Mouse (Mus musculus) heart, adult 8-10 months (tissue): Measurements from ENCODE around the gene Nmnat2. TPM values are rescaled to one million over a fixed set of nuclear protein-coding genes. Genes with fewer than 3 reads are reported as not detected.

Experiments
- DNase-seq: peaks from one replicate; pipeline ENCODE4 v3.0.0; 2022; ENCODE audit warnings: low spot score
- total RNA-seq, 4 experiments: library from RNA; stranded (reverse); gene quantifications; 2 replicates each; pipeline ENCODE4 v1.2.4; 2022

The Nmnat2 gene
- total RNA-seq, 4 experiments from 2014 or later: 0.16 to 0.46 (median 0.32) TPM

- peak; percentile 79 for DNase-seq
Measured at GRCm38 (mm10) chr1:153092237-153092975, 137.6 kb downstream of the Nmnat2 start.

DNA sequence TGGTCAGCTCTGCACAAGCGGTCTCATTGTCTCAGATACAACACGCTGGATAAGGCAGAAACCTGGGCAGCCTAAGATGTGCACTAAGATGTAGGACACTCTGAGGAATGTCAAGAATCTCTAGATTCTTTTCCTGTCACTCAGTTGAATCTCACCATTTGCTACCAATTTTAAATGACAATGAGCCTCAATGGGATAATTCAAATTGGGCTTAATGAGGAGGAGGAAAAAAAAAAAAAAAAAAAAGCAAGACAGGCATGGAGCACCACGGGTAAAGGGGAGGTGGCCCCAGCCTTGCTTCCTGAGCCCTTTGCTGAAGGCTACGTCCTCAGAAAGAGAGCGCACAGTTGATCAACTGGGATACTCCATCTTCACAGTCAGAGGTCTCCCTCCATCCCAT is 138.4 kb downstream of the Nmnat2 start:
- no peak for DNase-seq

- no peak for DNase-seq
Measured at GRCm38 (mm10) chr1:153093581-153093980, 138.8 kb downstream of the Nmnat2 start.

- DNase-seq: no peak
Measured at GRCm38 (mm10) chr1:153094226-153095076, 139.7 kb downstream of the Nmnat2 start.

GRCm38 (mm10) chr1:153095328-153095727 is 140.5 kb downstream of the Nmnat2 start:
- DNase-seq: no peak

DNA sequence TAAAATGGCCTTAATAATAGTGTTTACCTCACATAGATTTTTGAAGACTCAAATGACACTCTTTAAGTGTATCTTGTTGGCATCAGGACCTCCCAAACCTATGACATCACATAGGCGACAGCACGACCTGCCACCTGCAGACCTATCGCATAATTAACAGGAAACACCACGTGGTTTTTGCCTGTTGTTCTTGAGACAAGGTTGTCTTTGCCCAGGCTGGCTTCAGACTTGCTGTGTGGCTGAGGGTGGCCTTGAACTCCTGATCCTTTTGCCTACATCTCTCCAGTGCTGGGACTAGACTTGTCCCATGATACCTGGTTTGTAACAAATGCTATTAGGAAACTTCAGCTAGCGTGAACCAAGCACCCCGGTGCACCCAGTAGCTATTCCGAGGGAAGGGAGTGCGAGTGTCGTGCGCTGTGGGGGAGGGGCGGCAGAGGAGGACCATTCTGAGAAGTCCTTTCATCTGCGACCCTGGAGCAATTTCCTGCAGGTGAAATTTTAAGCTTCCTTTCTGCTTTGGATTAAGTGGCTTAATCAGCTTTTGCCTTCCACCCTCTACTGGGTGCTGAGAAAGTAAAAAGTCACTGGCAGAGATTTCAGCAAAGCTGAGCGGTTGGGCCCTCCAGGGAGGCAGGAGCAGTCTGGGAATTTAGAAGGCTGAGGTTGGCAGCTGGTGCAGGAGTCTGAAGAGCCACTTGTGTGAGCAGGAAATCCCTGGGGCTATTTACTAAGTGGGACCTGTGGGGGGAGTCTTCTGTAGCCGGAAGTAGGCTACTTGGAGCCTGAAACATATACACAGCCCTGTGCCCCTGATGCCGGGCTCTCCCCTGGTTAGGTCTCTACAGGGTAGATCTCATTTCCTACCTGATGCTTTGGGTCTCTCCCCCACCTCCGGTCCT is 141.3 kb downstream of the Nmnat2 start:
- DNase-seq: no peak

DNA sequence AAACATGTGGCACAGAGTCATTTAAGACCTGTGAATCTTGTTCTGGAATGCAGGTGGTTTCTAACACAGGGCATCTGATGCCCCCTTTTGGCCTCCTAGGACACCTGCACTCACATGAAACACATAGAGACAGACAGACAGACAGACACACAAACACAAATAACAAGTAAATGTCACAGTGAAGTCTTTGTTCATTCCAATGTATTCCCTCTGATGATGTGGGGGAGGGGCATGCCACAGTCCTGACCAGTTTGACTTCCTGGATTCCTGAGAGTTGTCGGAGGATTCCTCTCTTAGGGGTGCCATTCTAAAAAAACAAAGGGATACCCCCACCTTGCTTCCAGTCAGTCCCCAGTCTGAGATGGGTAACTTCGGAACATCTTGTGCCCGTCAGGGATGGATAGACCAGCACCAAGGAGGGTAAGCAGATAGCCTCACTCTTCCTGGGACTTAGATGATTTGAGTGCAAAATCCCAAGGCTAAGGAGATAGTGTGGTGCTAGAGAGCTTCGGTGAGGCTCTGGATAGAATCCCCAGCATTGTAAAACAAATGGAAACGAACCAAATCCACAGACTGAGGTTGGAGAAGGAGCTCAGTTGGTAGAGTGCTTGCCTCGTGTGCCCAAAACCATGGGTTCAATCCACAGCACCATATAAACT is 142.4 kb downstream of the Nmnat2 start:
- no peak for DNase-seq

DNA sequence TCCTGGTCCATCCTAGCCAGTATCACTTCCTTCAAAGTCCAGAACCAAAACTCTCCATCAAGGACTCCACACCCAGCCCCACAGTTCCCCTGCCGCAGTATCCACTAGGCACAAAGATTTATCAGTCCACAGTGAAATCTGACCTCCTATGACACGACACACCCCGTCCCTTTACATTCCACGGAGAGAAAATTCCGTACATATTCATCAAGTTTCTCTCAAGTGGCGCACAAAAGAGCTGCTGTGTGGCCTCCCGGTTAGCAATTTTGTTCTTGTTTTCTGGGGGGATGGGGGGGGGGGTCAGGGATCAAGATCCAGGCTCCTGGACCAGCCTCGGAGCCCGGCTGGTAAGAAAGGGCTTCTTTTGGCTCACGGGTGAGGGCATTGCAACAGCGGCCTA is 143.8 kb downstream of the Nmnat2 start:
- DNase-seq: no peak

- no peak for DNase-seq
Measured at GRCm38 (mm10) chr1:153100912-153101311, 146.1 kb downstream of the Nmnat2 start.

DNA sequence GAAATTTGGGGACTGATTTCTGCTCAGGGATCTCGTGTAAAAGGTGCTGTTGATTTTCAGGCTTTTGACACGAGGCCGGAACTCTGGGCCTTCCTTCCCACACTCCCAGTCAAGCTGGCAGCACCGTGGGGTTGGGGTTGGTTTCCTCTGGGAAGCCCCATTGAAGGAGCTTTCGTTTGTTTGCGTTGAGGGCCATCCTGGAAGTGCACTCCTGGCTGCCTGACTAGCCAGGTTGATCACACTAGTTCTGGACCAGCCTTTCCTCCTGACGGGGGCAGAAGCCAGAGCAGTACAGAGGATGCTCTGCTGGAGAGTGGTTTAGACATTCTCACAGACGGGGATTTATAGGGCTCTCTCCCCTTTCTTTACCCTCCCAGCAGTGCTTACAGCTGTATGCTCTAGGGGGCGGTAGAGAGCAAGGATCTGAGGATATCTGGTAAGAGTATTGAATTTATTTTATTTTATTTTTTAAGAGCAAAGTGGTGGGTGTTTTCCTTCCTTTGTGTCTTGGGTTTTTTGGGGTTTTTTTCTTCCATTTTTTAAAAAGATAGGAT is 146.6 kb downstream of the Nmnat2 start:
- DNase-seq: peak; percentile 65

DNA sequence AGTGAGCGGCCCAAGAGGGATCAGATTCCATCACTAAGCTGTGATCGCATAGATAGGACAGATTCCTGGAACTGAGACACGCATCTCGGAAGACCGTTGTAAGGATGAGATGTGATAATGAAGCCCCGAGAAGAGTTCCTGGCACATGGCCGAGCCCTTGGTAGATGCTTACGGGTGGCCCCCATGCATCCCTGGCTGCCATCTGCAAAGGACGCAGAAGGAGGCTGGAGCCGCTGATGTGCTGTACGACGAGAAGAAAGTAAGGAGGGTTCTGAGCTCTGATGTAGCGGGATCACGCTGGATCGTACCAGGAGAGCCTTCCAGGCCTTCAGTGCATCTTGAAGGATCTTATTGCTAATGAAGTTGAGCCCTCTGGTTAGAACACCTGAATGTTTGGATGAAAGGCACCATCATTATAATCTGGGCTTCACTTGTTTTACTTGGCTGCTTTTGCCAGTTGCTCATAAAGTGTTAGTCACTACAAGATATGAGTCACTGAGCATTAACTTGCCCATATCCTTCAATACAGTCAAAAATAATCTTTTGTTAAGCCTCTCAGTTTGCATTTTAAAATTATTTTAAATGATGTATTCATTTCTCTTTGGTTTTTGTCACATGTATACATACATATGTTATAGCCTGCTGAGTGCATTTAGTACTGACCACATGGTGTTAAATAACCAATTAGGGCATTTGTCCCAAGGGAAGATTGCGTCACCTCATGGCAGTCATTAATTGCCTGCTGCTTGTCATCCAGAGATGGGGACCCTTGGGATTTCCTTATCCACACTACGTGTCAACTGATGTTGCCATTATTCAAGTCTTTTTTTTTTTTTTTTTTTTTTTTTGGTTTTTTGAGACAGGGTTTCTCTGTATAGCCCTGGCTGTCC is 147.7 kb downstream of the Nmnat2 start:
- DNase-seq: no peak

DNA sequence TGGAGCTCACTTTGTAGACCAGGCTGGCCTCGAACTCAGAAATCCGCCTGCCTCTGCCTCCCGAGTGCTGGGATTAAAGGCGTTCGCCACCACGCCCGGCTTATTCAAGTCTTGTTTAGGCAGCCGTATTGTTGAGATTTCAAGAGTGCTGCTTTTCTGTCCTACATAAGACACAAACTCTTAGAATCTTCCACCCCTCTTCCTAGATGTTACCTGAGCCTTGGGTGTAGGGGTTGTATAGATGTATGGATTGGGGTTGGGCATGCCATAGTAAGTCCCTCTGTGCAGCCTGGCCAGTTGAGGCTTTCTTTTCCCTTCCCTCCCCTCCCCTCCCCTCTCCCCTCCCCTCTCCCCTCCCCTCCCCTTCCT is 148.4 kb downstream of the Nmnat2 start:
- DNase-seq: no peak

DNA sequence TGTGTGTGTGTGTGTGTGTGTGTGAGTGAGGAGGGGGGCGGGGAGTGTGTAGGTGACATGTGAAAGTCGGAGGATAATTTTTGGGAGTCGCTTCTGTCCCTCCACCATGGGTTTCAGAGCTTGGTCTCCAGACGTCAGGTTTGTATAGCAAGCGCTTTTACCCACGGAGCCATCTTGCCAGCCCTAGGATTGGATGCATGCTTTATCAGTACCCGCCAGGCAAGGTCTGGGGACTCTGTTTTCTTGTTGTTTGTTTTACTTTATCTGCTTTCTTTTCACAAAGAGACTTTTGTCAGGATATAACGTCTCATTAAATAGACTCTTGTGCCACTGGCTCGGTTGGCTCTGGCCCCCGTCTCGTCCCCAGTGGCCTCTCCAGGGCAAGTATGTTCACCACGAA is 150.0 kb downstream of the Nmnat2 start:
- DNase-seq: no peak

DNA sequence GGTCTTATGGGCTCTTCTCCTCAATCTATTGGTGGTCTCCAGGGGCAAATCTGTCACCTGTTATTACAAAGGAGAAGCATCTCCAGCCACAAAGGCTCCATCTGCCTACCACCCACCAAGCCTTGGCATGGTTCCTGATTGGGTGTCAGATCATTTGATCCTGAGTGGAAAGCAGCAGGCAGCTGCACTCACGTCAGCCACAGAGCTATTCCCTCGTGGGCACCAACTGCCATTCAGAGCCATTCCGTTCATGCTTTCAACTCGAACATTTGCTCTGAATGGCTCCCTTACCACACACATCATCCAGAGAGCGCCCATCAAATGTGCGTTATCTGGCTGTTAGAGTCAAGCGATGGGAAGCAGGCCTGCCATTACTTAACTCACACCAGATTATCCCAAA is 153.1 kb downstream of the Nmnat2 start:
- DNase-seq: no peak

GRCm38 (mm10) chr1:153109346-153109745 is 154.6 kb downstream of the Nmnat2 start:
- no peak for DNase-seq

DNA sequence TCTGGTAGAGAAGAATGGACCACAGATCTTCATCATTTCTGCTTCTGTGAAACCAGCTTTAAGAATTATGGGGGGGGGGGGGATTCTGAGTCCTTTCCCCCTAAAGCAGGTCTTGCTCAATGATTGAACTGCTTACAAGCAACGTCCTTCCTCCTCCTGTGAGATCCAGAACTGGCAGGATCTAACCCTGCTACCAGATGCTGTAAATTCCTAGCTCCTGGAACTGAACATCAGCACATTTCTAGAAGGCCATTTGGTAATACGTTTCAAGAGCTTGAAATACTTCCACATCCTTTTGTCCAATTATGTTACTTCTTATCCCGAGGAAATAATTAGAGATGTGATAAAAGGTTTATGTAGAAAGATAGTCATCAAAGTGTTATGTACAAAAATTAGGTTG is 155.0 kb downstream of the Nmnat2 start:
- no peak for DNase-seq

GRCm38 (mm10) chr1:153111596-153111995 is 156.8 kb downstream of the Nmnat2 start:
- no peak for DNase-seq

DNA sequence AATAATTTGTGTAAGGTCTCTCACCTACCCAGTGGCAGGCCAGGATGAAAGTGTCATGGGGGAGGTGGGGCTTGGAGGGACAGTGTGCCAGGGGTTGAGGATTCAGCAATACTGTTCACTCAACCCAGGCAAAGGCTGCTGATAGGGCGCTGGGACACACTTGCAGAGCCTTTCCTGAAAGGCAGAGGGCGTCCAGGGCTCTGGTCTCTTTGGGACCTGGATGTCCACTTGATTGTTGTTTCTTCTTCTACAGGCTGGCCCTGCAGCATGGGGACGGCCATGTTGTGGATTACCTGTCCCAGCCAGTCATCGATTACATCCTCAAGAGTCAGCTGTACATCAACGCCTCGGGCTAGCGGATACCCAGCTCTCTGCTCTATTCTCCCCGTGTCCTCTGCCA is 160.5 kb downstream of the Nmnat2 start:
- DNase-seq: no peak

- no peak for DNase-seq
Measured at GRCm38 (mm10) chr1:153120544-153120943, 165.8 kb downstream of the Nmnat2 start.

- DNase-seq: no peak
Measured at GRCm38 (mm10) chr1:153121320-153121719, 166.5 kb downstream of the Nmnat2 start.
